Mouse (Mus musculus): ENCODE data around the gene Gal3st1.
"Not testable (repeated sequence)": the region's sequence is repeated elsewhere in the genome, so short reads cannot be mapped to it uniquely, and the experiment has no call there.

Gene Gal3st1

DNA sequence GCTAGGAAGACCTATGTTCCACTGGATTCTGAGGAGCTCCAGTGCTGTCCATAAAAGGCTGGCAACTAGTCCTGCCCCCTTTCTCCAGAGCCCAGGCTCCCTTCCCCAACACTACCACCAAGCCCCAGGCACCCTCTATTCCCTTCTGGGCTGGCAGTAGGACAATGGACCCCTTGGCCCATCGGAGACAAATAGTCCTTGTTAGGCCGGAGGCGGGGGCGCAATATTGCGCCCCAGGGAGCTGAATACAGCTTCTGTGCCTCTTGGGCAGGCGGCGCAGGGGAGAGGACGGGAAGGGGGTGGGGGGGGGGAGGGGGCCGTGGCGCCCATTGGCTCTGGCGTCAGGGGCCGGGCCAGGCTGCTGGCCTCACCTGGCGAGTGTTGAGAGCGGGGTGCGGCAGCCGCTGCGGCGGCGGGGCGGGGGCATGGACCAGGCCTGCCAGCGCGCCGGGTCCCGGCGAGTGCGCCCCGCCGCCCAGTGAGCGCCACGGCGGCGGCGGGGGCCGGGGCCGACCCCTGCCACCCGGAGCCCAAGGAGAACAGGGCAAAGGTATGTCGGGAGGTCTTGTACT is at the start of gene Gal3st1:
TSS of gene Gal3st1 (plus strand) at position 346 of the 572 bp plus-strand sequence.
- no peak for DNase-seq (ENCODE audit: low spot score)

DNA sequence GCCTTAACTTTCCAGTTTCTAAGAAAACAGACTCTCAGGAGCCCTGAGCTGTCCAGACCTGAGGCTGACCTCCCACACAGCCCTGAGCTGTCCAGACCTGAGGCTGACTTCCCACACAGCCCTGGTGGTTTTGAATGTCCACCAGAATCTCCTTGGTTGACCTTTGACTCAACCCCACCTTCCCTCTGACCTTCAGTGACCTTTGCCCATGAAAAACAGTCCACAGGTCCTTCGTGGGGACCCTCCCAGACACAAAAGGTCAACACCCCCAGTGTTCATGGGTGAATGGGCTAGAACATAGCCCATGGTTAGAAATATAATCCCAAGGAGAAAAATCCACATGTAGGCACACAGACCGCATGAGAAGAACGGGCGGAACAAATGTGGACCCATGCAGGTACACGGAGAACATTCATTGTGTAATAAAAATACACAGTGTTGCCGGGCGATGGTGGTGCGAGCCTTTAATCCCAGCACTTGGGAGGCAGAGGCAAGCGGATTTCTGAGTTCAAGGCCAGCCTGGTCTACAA is 49.6 kb upstream of the Gal3st1 start:
- no peak for DNase-seq (ENCODE audit: low spot score)

- no peak for DNase-seq (ENCODE audit: low spot score)
Measured at GRCm38 (mm10) chr11:3935135-3935534, 48.3 kb upstream of the Gal3st1 start.

DNA sequence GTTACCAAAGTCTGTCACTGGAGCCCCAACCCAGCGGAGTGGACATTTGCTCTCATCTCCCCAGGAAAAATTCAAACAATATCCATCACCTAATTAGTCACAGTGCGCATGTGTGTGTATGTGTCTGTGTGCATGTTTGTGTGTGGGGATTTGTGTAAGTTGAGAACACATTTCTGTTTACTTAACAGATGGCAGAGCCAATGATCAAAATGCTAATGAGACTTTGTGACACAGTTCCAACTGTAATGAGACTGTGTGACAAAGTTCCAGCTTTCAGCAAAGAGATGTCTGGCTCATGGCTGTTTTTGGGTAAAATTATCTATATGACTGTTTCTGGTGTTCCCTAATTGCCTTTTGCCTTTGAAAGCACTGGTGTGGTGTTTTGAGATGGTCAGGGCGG is 47.1 kb upstream of the Gal3st1 start:
- peak; percentile 20 for DNase-seq (ENCODE audit: low spot score)

GRCm38 (mm10) chr11:3937321-3937874 is 46.0 kb upstream of the Gal3st1 start:
- no peak for DNase-seq (ENCODE audit: low spot score)

- DNase-seq (ENCODE audit: low spot score), result no peak
Measured at GRCm38 (mm10) chr11:3941371-3941770, 42.1 kb upstream of the Gal3st1 start.

GRCm38 (mm10) chr11:3946386-3946785 is 37.0 kb upstream of the Gal3st1 start:
- DNase-seq (ENCODE audit: low spot score), result no peak

DNA sequence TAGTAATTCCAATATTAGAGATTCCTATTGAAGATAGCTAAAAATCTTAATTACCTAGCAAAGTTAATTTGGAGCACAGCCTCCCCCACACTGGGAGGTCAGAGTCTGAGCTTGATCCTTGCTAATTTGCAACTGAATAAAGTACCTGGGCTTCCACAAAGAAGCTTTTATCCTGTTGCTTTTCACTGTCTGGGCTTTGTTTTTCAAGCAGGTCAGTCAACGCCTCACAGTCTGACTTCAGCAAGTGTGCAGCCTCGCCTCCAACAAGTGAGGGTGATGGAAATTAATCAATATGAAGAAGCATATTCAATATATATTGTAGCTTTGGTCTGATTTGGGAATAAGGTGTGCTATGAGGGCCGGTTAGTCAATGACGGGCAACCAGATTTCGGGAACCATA is 28.6 kb upstream of the Gal3st1 start:
- not testable (repeated sequence) for DNase-seq (ENCODE audit: low spot score)

- DNase-seq (ENCODE audit: low spot score), result not testable (repeated sequence)
Measured at GRCm38 (mm10) chr11:3955371-3955770, 28.1 kb upstream of the Gal3st1 start.

GRCm38 (mm10) chr11:3960901-3961300 is 22.5 kb upstream of the Gal3st1 start:
- DNase-seq (ENCODE audit: low spot score), result no peak

- DNase-seq (ENCODE audit: low spot score), result no peak
Measured at GRCm38 (mm10) chr11:3961761-3962160, 21.7 kb upstream of the Gal3st1 start.

- no peak for DNase-seq (ENCODE audit: low spot score)
Measured at GRCm38 (mm10) chr11:3963155-3963554, 20.3 kb upstream of the Gal3st1 start.

- DNase-seq (ENCODE audit: low spot score), result peak; percentile 90
Measured at GRCm38 (mm10) chr11:3963610-3964415, 19.6 kb upstream of the Gal3st1 start, which contains the start of gene Pes1. Gene Pes1 (plus strand): TSS chr11:3963975.

DNA sequence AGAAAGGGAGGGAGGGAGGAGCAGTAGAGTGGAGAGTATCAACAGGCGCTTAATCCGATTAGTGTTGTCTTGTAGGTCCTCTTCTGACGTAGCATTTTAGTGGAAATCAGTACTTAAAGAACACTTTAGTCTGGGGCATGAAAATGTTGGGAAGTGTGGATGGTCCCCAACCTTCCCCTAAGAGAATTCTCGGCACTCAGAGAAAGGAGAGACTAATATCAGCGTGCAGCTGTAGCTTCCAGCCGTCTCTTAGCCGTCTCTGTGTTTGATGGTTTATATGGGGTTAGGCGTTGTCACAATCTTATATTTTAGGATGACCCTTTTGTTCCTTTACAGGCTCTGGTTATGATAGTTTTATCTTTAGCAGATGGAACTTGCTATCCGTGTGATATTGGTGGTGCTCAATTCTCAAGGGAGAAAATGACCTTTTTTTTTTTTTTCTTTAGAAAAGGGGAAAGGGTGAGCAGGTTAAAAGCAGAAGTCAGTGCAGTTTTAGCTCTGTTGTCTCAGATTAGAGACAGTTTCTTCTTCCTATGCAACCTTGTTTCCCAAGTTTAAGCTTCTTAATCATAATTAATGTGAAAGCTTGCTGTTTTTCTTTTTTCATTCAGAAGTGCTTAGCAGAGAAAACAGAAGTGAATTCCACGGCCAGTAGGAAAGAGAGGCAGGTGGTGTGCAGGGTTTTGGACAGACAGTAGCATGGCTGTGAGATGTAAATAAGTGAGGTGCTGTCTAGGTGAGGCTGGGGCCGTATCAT is 18.8 kb upstream of the Gal3st1 start:
- no peak for DNase-seq (ENCODE audit: low spot score)

DNA sequence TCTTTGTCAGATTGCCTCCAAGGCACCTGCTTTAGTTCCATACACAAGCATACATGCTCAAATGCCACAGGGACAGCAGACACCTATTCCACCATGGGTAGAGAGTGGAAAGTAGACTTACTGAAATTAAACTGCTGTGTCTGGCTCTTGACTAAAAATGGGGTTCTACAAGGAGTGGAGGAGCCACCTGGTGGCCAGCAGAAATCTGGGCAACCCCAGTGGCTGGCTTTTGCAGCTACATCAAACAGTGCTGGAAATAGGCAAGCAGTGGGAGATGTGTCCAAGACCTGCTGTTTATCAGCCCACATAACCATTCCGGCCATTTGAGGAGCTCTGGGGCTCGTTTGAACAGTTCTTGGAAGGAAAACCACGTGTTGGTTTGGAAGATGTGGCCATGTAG is 13.6 kb upstream of the Gal3st1 start:
- no peak for DNase-seq (ENCODE audit: low spot score)

GRCm38 (mm10) chr11:3970361-3970760 is 13.1 kb upstream of the Gal3st1 start:
- DNase-seq (ENCODE audit: low spot score), result no peak

- DNase-seq (ENCODE audit: low spot score), result no peak
Measured at GRCm38 (mm10) chr11:3973081-3973480, 10.4 kb upstream of the Gal3st1 start.

DNA sequence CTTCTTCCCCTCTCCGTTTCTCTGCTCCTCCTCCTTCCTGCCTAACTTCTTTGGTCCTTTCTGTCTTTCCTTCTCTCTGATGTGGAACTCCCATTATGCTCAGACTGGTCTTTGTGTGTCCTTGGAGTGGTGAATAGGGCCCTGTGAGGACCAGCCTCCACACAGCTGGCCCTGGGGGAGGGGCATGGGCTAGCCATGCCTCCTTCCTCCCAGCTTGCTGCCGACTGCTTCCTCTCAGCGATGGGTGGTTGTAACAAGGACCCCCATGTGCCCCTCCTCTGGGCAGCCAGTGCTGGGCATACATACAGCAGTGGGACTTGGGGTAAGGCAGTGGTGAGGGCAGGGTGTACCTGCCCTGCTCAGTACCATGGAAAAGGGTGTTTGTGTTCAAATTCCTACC is 9.1 kb upstream of the Gal3st1 start:
- DNase-seq (ENCODE audit: low spot score), result no peak

GRCm38 (mm10) chr11:3976678-3977077 is 6.8 kb upstream of the Gal3st1 start, which contains the start of gene 4930556J24Rik:
Gene 4930556J24Rik (minus strand): TSS chr11:3976778.
- no peak for DNase-seq (ENCODE audit: low spot score)

- DNase-seq (ENCODE audit: low spot score), result no peak
Measured at GRCm38 (mm10) chr11:3978421-3978820, 5.0 kb upstream of the Gal3st1 start.

DNA sequence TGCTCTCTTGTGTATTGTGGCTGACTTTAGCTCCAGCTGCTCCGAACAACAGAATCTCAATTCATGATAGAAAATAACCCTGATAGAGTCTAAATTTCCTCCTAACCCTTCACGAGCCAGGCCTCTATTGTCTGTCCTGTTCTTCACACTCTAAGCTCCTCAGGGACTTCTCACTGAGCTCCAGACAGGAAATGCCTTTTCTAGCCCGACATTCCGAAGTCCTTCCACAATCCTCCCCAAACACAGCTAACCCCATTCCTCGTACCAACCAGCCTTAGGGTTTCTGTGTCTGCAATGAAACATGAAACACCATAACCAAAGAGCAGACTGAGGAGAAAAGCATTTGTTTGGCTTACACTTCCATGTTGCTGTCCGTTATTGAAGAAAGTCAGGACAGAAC is 1.9 kb upstream of the Gal3st1 start:
- DNase-seq (ENCODE audit: low spot score), result no peak
